Comparison of ENCODE assay signal across 9 mouse cellular contexts in genomic region chr16:33928788-33929462, GRCm38 (mm10). TPM values are rescaled to one million over a fixed set of nuclear protein-coding genes. Genes with fewer than 3 reads are reported as not detected.
DNase-seq lines count a peak whose midpoint lies in the region; ATAC-seq lines count a peak whose summit lies in the region.
"Had no signal": no experiment of that assay in that cellular context is flagged by ENCODE, and none has a peak within 500 bp of the region (broad histone marks: within the 10 kb centered on the region; RNA-seq: fewer than 3 reads in every experiment).

No protein-coding gene starts in this region.

- intact Hi-C loops in heart, postnatal 36 days (cut with DNase I) = no loop called here

- no peak overlapping the region; the same call in 1 of the 2 replicates for H3K4me2 ChIP-seq in heart, embryonic 11.5 days
- H3K4me2 ChIP-seq in liver, embryonic 16.5 days (ENCODE audit: low read depth, low read length) = no peak overlapping the region
- H3K4me2 ChIP-seq in liver, embryonic 11.5 days = no peak overlapping the region

- H3K27me3 ChIP-seq in heart, embryonic 11.5 days (ENCODE audit: control insufficient read depth, insufficient read depth, low read length) = no peaks in the 10 kb centered on the region
- no peaks in the 10 kb centered on the region for H3K27me3 ChIP-seq in liver, embryonic 16.5 days (ENCODE audit: control insufficient read depth, insufficient read depth, low read depth, low read length)
- no peaks in the 10 kb centered on the region for H3K27me3 ChIP-seq in liver, embryonic 11.5 days (replicated peaks; ENCODE audit: control insufficient read depth, insufficient read depth, low read length)

- H3K9me3 ChIP-seq in heart, embryonic 11.5 days (replicated peaks; ENCODE audit: control insufficient read depth, low read length) = 0 out of 2 replicates have a peak, but pooled peaks cover 2% of the 10 kb centered on the region
- H3K9me3 ChIP-seq in liver, embryonic 16.5 days (replicated peaks; ENCODE audit: control insufficient read depth, low read length) = no peaks in the 10 kb centered on the region
- H3K9me3 ChIP-seq in liver, embryonic 11.5 days (ENCODE audit: control insufficient read depth, low read length) = no peaks in the 10 kb centered on the region

- 39% methylated on average over 9 of the region's 9 CpGs for WGBS in heart, embryonic 11.5 days (ENCODE audit: insufficient replicate concordance)
- WGBS in liver, embryonic 16.5 days (ENCODE audit: insufficient replicate concordance) = 53% methylated on average over 9 of the region's 9 CpGs
- WGBS in liver, embryonic 11.5 days = 68% methylated on average over 9 of the region's 9 CpGs

- H3K27ac ChIP-seq in heart, embryonic 11.5 days (ENCODE audit: low read depth, low read length) = peak overlapping the region; percentile 79
- H3K27ac ChIP-seq in liver, embryonic 16.5 days (ENCODE audit: low read length) = no peak overlapping the region
- no peak overlapping the region for H3K27ac ChIP-seq in liver, embryonic 11.5 days (ENCODE audit: low read depth, low read length)

- H3K9ac ChIP-seq in heart, embryonic 11.5 days (ENCODE audit: low read depth, low read length) = no peak overlapping the region
- no peak overlapping the region for H3K9ac ChIP-seq in liver, embryonic 16.5 days (ENCODE audit: low read depth, low read length)
- no peak overlapping the region for H3K9ac ChIP-seq in liver, embryonic 11.5 days (ENCODE audit: low read depth, low read length)

- H3K4me3 ChIP-seq in heart, embryonic 11.5 days (ENCODE audit: low read depth, low read length) = no peak overlapping the region
- no peak overlapping the region for H3K4me3 ChIP-seq in liver, embryonic 16.5 days (ENCODE audit: low read depth, low read length)
- H3K4me3 ChIP-seq in liver, embryonic 11.5 days (ENCODE audit: low read depth, low read length) = no peak overlapping the region

- peaks cover 28% of the 10 kb centered on the region for H3K4me1 ChIP-seq in heart, embryonic 11.5 days (ENCODE audit: control insufficient read depth, insufficient read depth, low read length)
- peaks cover 1% of the 10 kb centered on the region for H3K4me1 ChIP-seq in liver, embryonic 16.5 days (ENCODE audit: control insufficient read depth, low read depth, low read length)
- H3K4me1 ChIP-seq in liver, embryonic 11.5 days (replicated peaks; ENCODE audit: control insufficient read depth, insufficient read depth, low read length) = peaks cover 13% of the 10 kb centered on the region

- 0 out of 2 replicates have a peak, but pooled peaks have one; percentile 60 for ATAC-seq in heart, embryonic 11.5 days (replicated peaks; ENCODE audit: insufficient number of reproducible peaks, low FRiP score, low TSS enrichment)
- ATAC-seq in liver, embryonic 16.5 days (ENCODE audit: low read depth) = 0 out of 2 replicates have a peak, but pooled peaks have one; percentile 13
- ATAC-seq in liver, embryonic 11.5 days (replicated peaks; ENCODE audit: low FRiP score) = no peak

- no peak for DNase-seq in heart, postnatal 36 days
- DNase-seq in liver, embryonic 11.5 days (ENCODE audit: low spot score) = no peak
- DNase-seq in adrenal gland, adult 2 months = peak; percentile 79
- peak; percentile 44 to 56 for DNase-seq in kidney, postnatal 4 days
- DNase-seq in right cerebral cortex, postnatal 10 days (ENCODE audit: low spot score in 2 of 2) = no peak
- DNase-seq in layer of hippocampus, adult 18-20 months (ENCODE audit: low spot score in 2 of 2) = no peak
- DNase-seq: gastrocnemius, postnatal 25 days had no signal

- H3K36me3 ChIP-seq in heart, embryonic 11.5 days (ENCODE audit: control insufficient read depth, insufficient read depth, low read length) = peaks cover 3% of the 10 kb centered on the region; the same call in 1 of the 2 replicates
- no peaks in the 10 kb centered on the region for H3K36me3 ChIP-seq in liver, embryonic 16.5 days (ENCODE audit: control insufficient read depth, insufficient read depth)
- no peaks in the 10 kb centered on the region; the same call in 1 of the 2 replicates for H3K36me3 ChIP-seq in liver, embryonic 11.5 days (ENCODE audit: control insufficient read depth, insufficient read depth, low read length)

RNA-seq across cellular contexts. Expression of gene Umps, which starts 37.9 kb away (rescaled TPM):
- 43.0 and 43.9 TPM in 2 replicates for polyA plus RNA-seq in heart, embryonic 11.5 days (2014; fragmentation: Nextera tagmentation; extraction: Ambion mirVana)
- total RNA-seq in heart, postnatal 36 days (2021) = 1 to 10 TPM; 7.9 to 8.6 TPM
- 30.9 and 31.2 TPM in 2 replicates for polyA plus RNA-seq in liver, embryonic 16.5 days (2015; fragmentation: Nextera tagmentation; extraction: Ambion mirVana)
- 104 and 110 TPM in 2 replicates for polyA plus RNA-seq in liver, embryonic 11.5 days (2014; fragmentation: Nextera tagmentation; extraction: Ambion mirVana)
- 10 to 100 TPM; 36.0 to 44.0 TPM for total RNA-seq in adrenal gland, adult 2 months (2021)
- 13.1 and 16.9 TPM in 2 replicates for polyA plus RNA-seq in adrenal gland, adult 2 months (2012; rRNA removed)
- total RNA-seq in layer of hippocampus, adult 18-20 months (2021) = 10 to 100 TPM; 18.0 to 18.1 TPM

Comparison
In these comparisons a context has a peak if more than half of its experiments do, and no peak if none do; other contexts are left out.
1. DNase-seq: peak in adrenal gland, adult 2 months (single experiment) and kidney, postnatal 4 days (2 of 2); none in heart, postnatal 36 days (0 of 2), liver, embryonic 11.5 days (single experiment), right cerebral cortex, postnatal 10 days (0 of 2) and layer of hippocampus, adult 18-20 months (0 of 2).